Mouse (Mus musculus) skeletal muscle tissue, postnatal 0 days (tissue): Measurements from ENCODE around the gene Olfr549. TPM values are rescaled to one million over a fixed set of nuclear protein-coding genes. Genes with fewer than 3 reads are reported as not detected.

Experiments used
- polyA plus RNA-seq: library from polyadenylated mRNA; unstranded; fragments of >200 nt; fragmentation: Nextera tagmentation; extraction: Ambion mirVana; gene quantifications from 2 replicates; pipeline ENCODE4 v1.2.1, GENCODE M21; 2015

The Olfr549 gene
- not detected in 2 replicates for polyA plus RNA-seq

GRCm38 (mm10) chr7:102549570-102549969, at the start of gene Olfr549:
Gene Olfr549 (plus strand): TSS chr7:102549870.

GRCm38 (mm10) chr7:102534449-102534848, 15.2 kb upstream of the Olfr549 start, which contains the start of gene Olfr547:
Gene Olfr547 (plus strand): TSS chr7:102534749.

GRCm38 (mm10) chr7:102540596-102540995, 9.1 kb upstream of the Olfr549 start, which contains the start of gene Olfr548-ps1:
Gene Olfr548-ps1 (plus strand): TSS chr7:102540896.

GRCm38 (mm10) chr7:102564999-102565997, 15.6 kb downstream of the Olfr549 start, which contains the start of gene Trim21:
Gene Trim21 (minus strand): TSS chr7:102565486.

GRCm38 (mm10) chr7:102571142-102571541, 21.5 kb downstream of the Olfr549 start, which contains the start of gene Olfr550:
Gene Olfr550 (plus strand): TSS chr7:102571442.

GRCm38 (mm10) chr7:102591786-102592185, 42.1 kb downstream of the Olfr549 start, which contains the start of gene Olfr551:
Gene Olfr551 (minus strand): TSS chr7:102591886.

GRCm38 (mm10) chr7:102597378-102598031, 47.8 kb downstream of the Olfr549 start, which contains the start of gene Olfr552:
Gene Olfr552 (plus strand): TSS chr7:102597770.

Other genes starting within 250 kb of the Olfr549 start
- 24.6 and 28.1 TPM in 2 replicates for gene Rrm1, start 108.2 kb upstream of the Olfr549 start, polyA plus RNA-seq
- gene Olfr543, start 68.2 kb upstream of the Olfr549 start, polyA plus RNA-seq: 0.09 and 0.17 TPM in 2 replicates
- 0.05 TPM in 1 of 2 replicates, not detected in the other for gene Olfr544, start 61.6 kb upstream of the Olfr549 start, polyA plus RNA-seq
- not detected in 2 replicates for gene Olfr545, start 50.3 kb upstream of the Olfr549 start, polyA plus RNA-seq
- not detected in 2 replicates for gene Olfr547, start 15.1 kb upstream of the Olfr549 start, polyA plus RNA-seq
- gene Olfr548-ps1, start 9.0 kb upstream of the Olfr549 start, polyA plus RNA-seq: not detected in 2 replicates
- gene Trim21, start 15.6 kb downstream of the Olfr549 start, polyA plus RNA-seq: 0.17 and 0.50 TPM in 2 replicates
- not detected in 2 replicates for gene Olfr550, start 21.6 kb downstream of the Olfr549 start, polyA plus RNA-seq
- gene Olfr551, start 42.0 kb downstream of the Olfr549 start, polyA plus RNA-seq: not detected in 2 replicates
- not detected in 2 replicates for gene Olfr552, start 47.9 kb downstream of the Olfr549 start, polyA plus RNA-seq
- not detected in 2 replicates for gene Olfr553, start 68.3 kb downstream of the Olfr549 start, polyA plus RNA-seq
- gene Olfr554, start 88.6 kb downstream of the Olfr549 start, polyA plus RNA-seq: not detected in 2 replicates
- gene Olfr555, start 109.0 kb downstream of the Olfr549 start, polyA plus RNA-seq: not detected in 2 replicates
- gene Olfr556, start 115.0 kb downstream of the Olfr549 start, polyA plus RNA-seq: not detected in 2 replicates
- gene Trim68, start 137.5 kb downstream of the Olfr549 start, polyA plus RNA-seq: 5.8 and 6.5 TPM in 2 replicates
- not detected in 2 replicates for gene Olfr557, start 146.0 kb downstream of the Olfr549 start, polyA plus RNA-seq
- gene Olfr558, start 152.3 kb downstream of the Olfr549 start, polyA plus RNA-seq: 3.7 and 3.8 TPM in 2 replicates
- gene Olfr33, start 169.2 kb downstream of the Olfr549 start, polyA plus RNA-seq: not detected in 2 replicates
- not detected in 2 replicates for gene Olfr559, start 177.6 kb downstream of the Olfr549 start, polyA plus RNA-seq
- gene Olfr560, start 209.5 kb downstream of the Olfr549 start, polyA plus RNA-seq: not detected in 2 replicates
- 0.90 and 0.95 TPM in 2 replicates for gene Olfr78, start 209.6 kb downstream of the Olfr549 start, polyA plus RNA-seq
- 0.09 and 0.23 TPM in 2 replicates for gene Olfr561, start 221.4 kb downstream of the Olfr549 start, polyA plus RNA-seq